Mouse (Mus musculus): ENCODE measurements around the gene Gins1.

GRCm38 (mm10) chr2:150858724-150859487 lies 46.3 kb upstream of the Gins1 start:
- TF ChIP-seq EP300 (IDR thresholded peaks at IDR 0.05; ENCODE audit: low read depth) (no peak), CTCF (IDR thresholded peaks at IDR 0.05; ENCODE audit: low read depth) (no peak)
